ENCODE assay signal across 24 mouse cellular contexts in the genomic region with DNA sequence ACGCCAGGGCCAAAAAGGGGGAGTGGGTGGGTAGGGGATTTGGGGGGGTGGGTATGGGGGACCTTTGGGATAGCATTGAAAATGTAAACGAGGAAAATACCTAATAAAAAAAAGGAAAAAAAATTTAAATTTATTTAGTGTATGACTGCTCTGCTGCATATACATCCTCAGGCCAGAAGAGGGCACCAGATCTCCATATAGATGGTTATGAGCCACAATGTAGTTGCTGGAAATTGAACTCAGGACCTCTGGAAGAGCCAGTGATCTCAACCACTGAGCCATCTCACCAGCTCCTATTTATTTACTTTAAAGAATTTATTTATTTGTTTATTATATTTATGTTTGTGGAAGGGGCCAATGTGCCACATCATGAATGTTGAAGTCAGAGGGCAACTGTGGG. TPM values are rescaled to one million over a fixed set of nuclear protein-coding genes. Genes with fewer than 3 reads are reported as not detected.
DNase-seq lines count a peak whose midpoint lies in the region; ATAC-seq and TF ChIP-seq lines count a peak whose summit lies in the region.
"Not testable (repeated sequence)": the region's sequence is repeated elsewhere in the genome, so short reads cannot be mapped to it uniquely, and the experiment has no call there.
"Had no signal": no experiment of that assay in that cellular context is flagged by ENCODE, and none has a peak within 500 bp of the region (broad histone marks: within the 10 kb centered on the region; RNA-seq: fewer than 3 reads in every experiment).

No protein-coding gene starts in this region.

- TF ChIP-seq POLR2A in CH12.LX (IDR thresholded peaks at IDR 0.05; ENCODE audit: low read depth, low read length): not testable (repeated sequence)

- WGBS in heart, postnatal 0 days: 49% methylated on average over 2 of the region's 2 CpGs
- WGBS in kidney, postnatal 0 days: 50% methylated on average over 2 of the region's 2 CpGs
- WGBS in liver, embryonic 14.5 days (ENCODE audit: insufficient replicate concordance): 36% methylated on average over 2 of the region's 2 CpGs
- 46% methylated on average over 2 of the region's 2 CpGs for WGBS in midbrain, postnatal 0 days

- not testable (repeated sequence) for H3K4me2 ChIP-seq in CH12.LX (ENCODE audit: insufficient read depth, low read depth, poor library complexity, severe bottlenecking); heart, postnatal 0 days (ENCODE audit: low read depth, low read length); kidney, postnatal 0 days (ENCODE audit: low read length); liver, embryonic 14.5 days (ENCODE audit: low read depth); midbrain, postnatal 0 days (ENCODE audit: low read depth, low read length, poor library complexity, severe bottlenecking)

- H3K27ac ChIP-seq in CH12.LX (ENCODE audit: insufficient read depth, low read depth); heart, postnatal 0 days (ENCODE audit: low read depth); kidney, postnatal 0 days; liver, embryonic 14.5 days; midbrain, postnatal 0 days (ENCODE audit: low read depth, low read length): not testable (repeated sequence)

- DNase-seq in 3T3-L1 (ENCODE audit: low read depth, low spot score): peak; percentile 55
- DNase-seq in CH12.LX (ENCODE audit: extremely low read depth): peak; percentile 29
- DNase-seq in NIH3T3 (ENCODE audit: low read depth): peak; percentile 69
- peak; percentile 36 for DNase-seq in embryo, embryonic 10.5 days (ENCODE audit: low spot score)
- not testable (repeated sequence) for DNase-seq in heart, postnatal 0 days (ENCODE audit: low spot score); kidney, postnatal 0 days (ENCODE audit: low spot score); liver, embryonic 14.5 days (ENCODE audit: low read depth in 3 of 3, low spot score in 3 of 3); midbrain, postnatal 0 days (ENCODE audit: low spot score)

- peaks cover 13% of the 10 kb centered on the region for H3K9me3 ChIP-seq in CH12.LX (replicated peaks; ENCODE audit: low read length)
- not testable (repeated sequence) for H3K9me3 ChIP-seq in heart, postnatal 0 days (replicated peaks; ENCODE audit: control insufficient read depth, low read length); kidney, postnatal 0 days (replicated peaks; ENCODE audit: low read length); liver, embryonic 14.5 days (ENCODE audit: control insufficient read depth, low read length); midbrain, postnatal 0 days (ENCODE audit: low read length)

- not testable (repeated sequence) for H3K36me3 ChIP-seq in CH12.LX (replicated peaks in 1 of 2; ENCODE audit: control insufficient read depth in 1 of 2, insufficient read depth in 1 of 2, low read length in 1 of 2); heart, postnatal 0 days (replicated peaks; ENCODE audit: control insufficient read depth, insufficient read depth, low read length); kidney, postnatal 0 days (ENCODE audit: insufficient read depth, low read length); liver, embryonic 14.5 days (replicated peaks; ENCODE audit: control insufficient read depth, insufficient read depth, low read depth); midbrain, postnatal 0 days (ENCODE audit: insufficient read depth, low read length)

- TF ChIP-seq CTCF in CH12.LX (conservative IDR thresholded peaks at IDR 0.05 in 1 of 2, IDR thresholded peaks at IDR 0.05 in 1 of 2; ENCODE audit: low read depth in 2 of 2, low read length in 2 of 2): peak; percentile 38 to 67; a peak in 3 of 4 replicates
- TF ChIP-seq CTCF in heart, postnatal 0 days (IDR thresholded peaks at IDR 0.05; ENCODE audit: low read depth): peak; percentile 25
- TF ChIP-seq CTCF in kidney, postnatal 0 days (IDR thresholded peaks at IDR 0.05; ENCODE audit: low read depth): peak; percentile 61
- TF ChIP-seq CTCF in liver, embryonic 14.5 days (IDR thresholded peaks at IDR 0.05; ENCODE audit: low read depth): peak; percentile 65
- TF ChIP-seq CTCF in midbrain, postnatal 0 days (IDR thresholded peaks at IDR 0.05): peak; percentile 50

- H3K9ac ChIP-seq in CH12.LX (ENCODE audit: insufficient read depth, low read depth); heart, postnatal 0 days (replicated peaks; ENCODE audit: low read depth, low read length); kidney, postnatal 0 days (ENCODE audit: low read depth, low read length); liver, embryonic 14.5 days (replicated peaks); midbrain, postnatal 0 days (replicated peaks; ENCODE audit: low read length, poor library complexity, severe bottlenecking): not testable (repeated sequence)

- TF ChIP-seq EP300 in CH12.LX (IDR thresholded peaks at IDR 0.05; ENCODE audit: low read length); heart, postnatal 0 days (IDR thresholded peaks at IDR 0.05; ENCODE audit: low read depth); liver, embryonic 14.5 days (IDR thresholded peaks at IDR 0.05; ENCODE audit: low read depth): not testable (repeated sequence)

- in situ Hi-C loops in CH12.LX (cut with MboI; ENCODE audit: low pct_ligation_motif_present, low pct_unique_long_range_greater_than_20kb, low sequenced_read_pairs): loop anchor here (25.0 kb wide), 2 partner anchors 224 to 1249 kb away; partner anchors contain the start of genes Lig1 and Zswim9

- H3K4me1 ChIP-seq in CH12.LX (ENCODE audit: control insufficient read depth in 1 of 2, insufficient read depth in 2 of 2); heart, postnatal 0 days (ENCODE audit: control insufficient read depth, insufficient read depth); kidney, postnatal 0 days (replicated peaks; ENCODE audit: insufficient read depth, low read length); liver, embryonic 14.5 days (replicated peaks; ENCODE audit: control insufficient read depth in 2 of 2, insufficient read depth in 2 of 2, low read length in 1 of 2); midbrain, postnatal 0 days (ENCODE audit: insufficient read depth, low read length): not testable (repeated sequence)

- peak; percentile 72 for TF ChIP-seq RAD21 in CH12.LX (IDR thresholded peaks at IDR 0.05; ENCODE audit: low read depth, low read length)

- dilution Hi-C loops in CH12.LX (cut with MboI; ENCODE audit: extremely low pct_ligation_motif_present, extremely low pct_unique_long_range_greater_than_20kb, low sequenced_read_pairs): not testable (repeated sequence)

- H3K4me3 ChIP-seq in CH12.LX (replicated peaks in 1 of 3; ENCODE audit: low read depth in 2 of 3, low read length in 2 of 3, poor library complexity in 1 of 3); heart, postnatal 0 days (ENCODE audit: low read depth, low read length); kidney, postnatal 0 days (replicated peaks; ENCODE audit: low read depth, low read length); liver, embryonic 14.5 days (ENCODE audit: insufficient read depth in 1 of 2, low read depth in 2 of 2, low read length in 2 of 2); midbrain, postnatal 0 days (ENCODE audit: low read depth, low read length): not testable (repeated sequence)

- not testable (repeated sequence) for H3K79me2 ChIP-seq in CH12.LX (replicated peaks; ENCODE audit: control insufficient read depth, extremely low read depth, insufficient read depth, poor library complexity, severe bottlenecking)

- H3K27me3 ChIP-seq in CH12.LX (replicated peaks): peaks cover 25% of the 10 kb centered on the region
- not testable (repeated sequence) for H3K27me3 ChIP-seq in heart, postnatal 0 days (ENCODE audit: control insufficient read depth, insufficient read depth, low read length); kidney, postnatal 0 days (ENCODE audit: insufficient read depth, low read length); liver, embryonic 14.5 days (ENCODE audit: control insufficient read depth, insufficient read depth, low read length); midbrain, postnatal 0 days (ENCODE audit: insufficient read depth, low read length)

- not testable (repeated sequence) for ATAC-seq in heart, postnatal 0 days (ENCODE audit: insufficient read depth, low read depth); kidney, postnatal 0 days (replicated peaks; ENCODE audit: low FRiP score, low read depth); liver, embryonic 14.5 days (ENCODE audit: insufficient read depth); midbrain, postnatal 0 days (ENCODE audit: low FRiP score)

RNA-seq across cellular contexts. Expression of gene Mzf1, which starts 8.8 kb away (rescaled TPM):
- total RNA-seq in CH12.LX (2012; rRNA removed) (0.46 and 0.55 TPM in 2 replicates), CH12.LX (2014; rRNA removed) (0.31 and 0.34 TPM in 2 replicates)
- 0.50 and 0.68 TPM in 2 replicates for polyA plus RNA-seq in CH12.LX (2012; ENCODE audit: insufficient read length, low read depth)
- 2.7 and 8.4 TPM in 2 replicates for total RNA-seq in heart, postnatal 0 days (2014; rRNA removed; ENCODE audit: low replicate concordance)
- polyA plus RNA-seq in heart, postnatal 0 days (2015; fragmentation: Nextera tagmentation; extraction: Ambion mirVana): 0.70 and 0.83 TPM in 2 replicates
- 2.3 and 2.6 TPM in 2 replicates for polyA plus RNA-seq in kidney, postnatal 0 days (2015; fragmentation: Nextera tagmentation; extraction: Ambion mirVana)
- 0.54 and 0.80 TPM in 2 replicates for polyA plus RNA-seq in liver, embryonic 14.5 days (2012; rRNA removed)
- 0.14 and 0.27 TPM in 2 replicates for polyA plus RNA-seq in liver, embryonic 14.5 days (2014; fragmentation: Nextera tagmentation; extraction: Ambion mirVana)
- total RNA-seq in midbrain, postnatal 0 days (2014; rRNA removed): 13.2 and 14.4 TPM in 2 replicates
- 12.2 TPM in 2 replicates for polyA plus RNA-seq in midbrain, postnatal 0 days (2015; fragmentation: Nextera tagmentation; extraction: Ambion mirVana)

RNA-seq across cellular contexts. Expression of gene Ube2m, which starts 25.3 kb away (rescaled TPM):
- 134 and 156 TPM in 2 replicates for total RNA-seq in CH12.LX (2012; rRNA removed)
- 227 and 244 TPM in 2 replicates for total RNA-seq in CH12.LX (2014; rRNA removed)
- 215 and 272 TPM in 2 replicates for polyA plus RNA-seq in CH12.LX (2012; ENCODE audit: insufficient read length, low read depth)
- total RNA-seq in heart, postnatal 0 days (2014; rRNA removed; ENCODE audit: low replicate concordance): 290 and 312 TPM in 2 replicates
- 116 and 127 TPM in 2 replicates for polyA plus RNA-seq in heart, postnatal 0 days (2015; fragmentation: Nextera tagmentation; extraction: Ambion mirVana)
- polyA plus RNA-seq in kidney, postnatal 0 days (2015; fragmentation: Nextera tagmentation; extraction: Ambion mirVana): 123 and 134 TPM in 2 replicates
- polyA plus RNA-seq in liver, embryonic 14.5 days (2012; rRNA removed): 89.9 and 100 TPM in 2 replicates
- polyA plus RNA-seq in liver, embryonic 14.5 days (2014; fragmentation: Nextera tagmentation; extraction: Ambion mirVana): 80.7 and 92.2 TPM in 2 replicates
- total RNA-seq in midbrain, postnatal 0 days (2014; rRNA removed): 359 and 383 TPM in 2 replicates
- polyA plus RNA-seq in midbrain, postnatal 0 days (2015; fragmentation: Nextera tagmentation; extraction: Ambion mirVana): 146 and 147 TPM in 2 replicates

RNA-seq across cellular contexts. Expression of gene Chmp2a, which starts 28.8 kb away (rescaled TPM):
- total RNA-seq in CH12.LX (2012; rRNA removed) (110 and 115 TPM in 2 replicates), CH12.LX (2014; rRNA removed) (131 and 141 TPM in 2 replicates)
- 134 and 148 TPM in 2 replicates for polyA plus RNA-seq in CH12.LX (2012; ENCODE audit: insufficient read length, low read depth)
- total RNA-seq in heart, postnatal 0 days (2014; rRNA removed; ENCODE audit: low replicate concordance): 48.2 and 72.1 TPM in 2 replicates
- 181 and 183 TPM in 2 replicates for polyA plus RNA-seq in heart, postnatal 0 days (2015; fragmentation: Nextera tagmentation; extraction: Ambion mirVana)
- 235 and 240 TPM in 2 replicates for polyA plus RNA-seq in kidney, postnatal 0 days (2015; fragmentation: Nextera tagmentation; extraction: Ambion mirVana)
- 42.5 and 92.3 TPM in 2 replicates for polyA plus RNA-seq in liver, embryonic 14.5 days (2012; rRNA removed)
- 133 and 136 TPM in 2 replicates for polyA plus RNA-seq in liver, embryonic 14.5 days (2014; fragmentation: Nextera tagmentation; extraction: Ambion mirVana)
- 67.6 and 114 TPM in 2 replicates for total RNA-seq in midbrain, postnatal 0 days (2014; rRNA removed)
- 198 and 205 TPM in 2 replicates for polyA plus RNA-seq in midbrain, postnatal 0 days (2015; fragmentation: Nextera tagmentation; extraction: Ambion mirVana)

RNA-seq across cellular contexts. Expression of gene Vmn1r85, which starts 31.6 kb away (rescaled TPM):
- not detected in 2 replicates for total RNA-seq in CH12.LX (2012; rRNA removed)
- total RNA-seq in CH12.LX (2014; rRNA removed): not detected in 2 replicates
- not detected in 2 replicates for polyA plus RNA-seq in CH12.LX (2012; ENCODE audit: insufficient read length, low read depth)
- not detected in 2 replicates for total RNA-seq in heart, postnatal 0 days (2014; rRNA removed; ENCODE audit: low replicate concordance)
- polyA plus RNA-seq in heart, postnatal 0 days (2015; fragmentation: Nextera tagmentation; extraction: Ambion mirVana): not detected in 2 replicates
- not detected in 2 replicates for polyA plus RNA-seq in kidney, postnatal 0 days (2015; fragmentation: Nextera tagmentation; extraction: Ambion mirVana)
- polyA plus RNA-seq in liver, embryonic 14.5 days (2012; rRNA removed): not detected in 2 replicates
- polyA plus RNA-seq in liver, embryonic 14.5 days (2014; fragmentation: Nextera tagmentation; extraction: Ambion mirVana): not detected in 2 replicates
- 0.33 and 0.85 TPM in 2 replicates for total RNA-seq in midbrain, postnatal 0 days (2014; rRNA removed)
- 0.25 and 0.27 TPM in 2 replicates for polyA plus RNA-seq in midbrain, postnatal 0 days (2015; fragmentation: Nextera tagmentation; extraction: Ambion mirVana)
- total RNA-seq: adrenal gland, adult 2 months; adrenal gland, postnatal 4 days; gastrocnemius, adult 18-20 months; gastrocnemius, postnatal 4 days; heart, postnatal 4 days; left cerebral cortex, adult 18-20 months; left cerebral cortex, postnatal 36 days had no signal
- polyA plus RNA-seq: adrenal gland, adult 2 months; cortical plate, adult 2 months; embryonic facial prominence, embryonic 12.5 days; forebrain, embryonic 12.5 days; heart, embryonic 15.5 days; kidney, embryonic 15.5 days; limb, embryonic 15.5 days; neural tube, embryonic 13.5 days; spleen, adult 2 months; stomach, embryonic 14.5 days had no signal

RNA-seq across cellular contexts. Expression of gene Zbtb45, which starts 53.6 kb away (rescaled TPM):
- total RNA-seq in CH12.LX (2012; rRNA removed): 9.5 and 12.1 TPM in 2 replicates
- 6.7 and 6.8 TPM in 2 replicates for total RNA-seq in CH12.LX (2014; rRNA removed)
- polyA plus RNA-seq in CH12.LX (2012; ENCODE audit: insufficient read length, low read depth): 16.7 and 17.1 TPM in 2 replicates
- total RNA-seq in heart, postnatal 0 days (2014; rRNA removed; ENCODE audit: low replicate concordance): 16.9 and 29.2 TPM in 2 replicates
- polyA plus RNA-seq in heart, postnatal 0 days (2015; fragmentation: Nextera tagmentation; extraction: Ambion mirVana): 9.5 and 10.5 TPM in 2 replicates
- polyA plus RNA-seq in kidney, postnatal 0 days (2015; fragmentation: Nextera tagmentation; extraction: Ambion mirVana): 17.4 and 17.5 TPM in 2 replicates
- 9.8 and 10.9 TPM in 2 replicates for polyA plus RNA-seq in liver, embryonic 14.5 days (2012; rRNA removed)
- 10.5 and 13.4 TPM in 2 replicates for polyA plus RNA-seq in liver, embryonic 14.5 days (2014; fragmentation: Nextera tagmentation; extraction: Ambion mirVana)
- 37.5 and 70.8 TPM in 2 replicates for total RNA-seq in midbrain, postnatal 0 days (2014; rRNA removed)
- polyA plus RNA-seq in midbrain, postnatal 0 days (2015; fragmentation: Nextera tagmentation; extraction: Ambion mirVana): 29.0 and 31.8 TPM in 2 replicates
